Mouse (Mus musculus): Measurements from ENCODE around the gene Arglu1. TPM values are rescaled to one million over a fixed set of nuclear protein-coding genes. Genes with fewer than 3 reads are reported as not detected.

The Arglu1 gene
- polyA plus RNA-seq (2014; fragmentation: Nextera tagmentation; extraction: Ambion mirVana), result 167 and 187 TPM in 2 replicates

- Histone ChIP-seq H3K27me3 (ENCODE audit: control insufficient read depth, insufficient read depth, low read length) (no peaks in the 10 kb centered on the region), H3K36me3 (ENCODE audit: control insufficient read depth, insufficient read depth, low read length) (no peaks in the 10 kb centered on the region), H3K27ac (ENCODE audit: low read depth, low read length) (peak within 1 kb of the TSS; percentile 98), H3K4me1 (ENCODE audit: control insufficient read depth, insufficient read depth, low read length) (peaks cover 35% of the 10 kb centered on the region), H3K9ac (replicated peaks; ENCODE audit: low read depth, low read length) (peak within 1 kb of the TSS; percentile 99), H3K4me3 (ENCODE audit: low read depth, low read length) (peak within 1 kb of the TSS; percentile 87), H3K4me2 (ENCODE audit: low read depth, low read length) (peak within 1 kb of the TSS; percentile 88), H3K9me3 (ENCODE audit: control insufficient read depth, low read length) (no peaks in the 10 kb centered on the region)
- under 1% methylated on average over 78 of the region's 81 CpGs for WGBS
- ATAC-seq (ENCODE audit: low read depth), result peak; percentile 97
Measured at GRCm38 (mm10) chr8:8690146-8691092, at the start of gene Arglu1. Gene Arglu1, minus strand, starts transcription at chr8:8690521.

DNA sequence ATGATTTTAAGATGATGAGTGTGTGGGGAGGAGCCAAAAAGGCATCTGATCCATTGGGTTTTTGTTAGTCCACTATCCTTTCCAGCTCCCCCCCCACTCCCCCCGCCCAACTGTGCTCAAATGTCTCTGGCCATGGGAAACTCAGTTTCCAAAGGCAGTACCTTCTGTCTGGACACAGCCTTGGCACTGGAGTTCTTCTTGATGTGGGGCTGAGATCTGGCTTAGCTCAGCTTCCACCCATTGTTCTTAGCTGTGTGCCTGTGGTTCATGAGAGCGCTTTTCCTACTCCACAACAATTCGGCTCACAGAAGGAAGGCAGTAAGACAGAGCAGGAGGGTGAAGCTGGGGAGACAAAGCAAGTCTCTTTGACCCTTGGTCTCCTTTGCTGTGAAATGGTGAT lies 47.0 kb upstream of the Arglu1 start:
- no peak for ATAC-seq (ENCODE audit: low read depth)
- 73% methylated on average over 3 of the region's 3 CpGs for WGBS
- no peak overlapping the region for H3K9ac ChIP-seq (replicated peaks; ENCODE audit: low read depth, low read length)
- H3K4me3 ChIP-seq (ENCODE audit: low read depth, low read length), result no peak overlapping the region
- H3K27ac ChIP-seq (ENCODE audit: low read depth, low read length), result no peak overlapping the region
- no peaks in the 10 kb centered on the region for H3K9me3 ChIP-seq (ENCODE audit: control insufficient read depth, low read length)
- no peaks in the 10 kb centered on the region for H3K36me3 ChIP-seq (ENCODE audit: control insufficient read depth, insufficient read depth, low read length)
- no peaks in the 10 kb centered on the region for H3K27me3 ChIP-seq (ENCODE audit: control insufficient read depth, insufficient read depth, low read length)
- no peak overlapping the region for H3K4me2 ChIP-seq (ENCODE audit: low read depth, low read length)
- no peaks in the 10 kb centered on the region for H3K4me1 ChIP-seq (ENCODE audit: control insufficient read depth, insufficient read depth, low read length)

DNA sequence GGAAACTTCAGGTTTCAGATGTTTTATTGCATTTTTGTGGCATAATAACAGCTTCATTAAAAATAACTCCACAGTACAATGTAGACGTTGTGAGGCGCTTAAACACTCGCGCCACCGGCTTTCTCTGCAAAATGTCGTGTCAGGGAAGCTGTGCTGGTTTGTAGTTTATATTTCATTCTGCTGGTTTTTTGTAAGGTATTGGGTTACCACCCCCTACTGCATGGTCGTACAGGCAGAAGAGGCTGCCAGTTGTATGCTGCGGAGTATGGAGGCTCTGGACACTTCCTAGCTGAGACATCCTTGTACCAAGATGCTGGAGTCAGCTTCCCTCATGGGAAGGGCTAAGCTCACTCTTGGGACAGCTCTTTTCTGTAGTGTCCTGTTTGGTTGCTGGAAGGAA lies 46.5 kb upstream of the Arglu1 start:
- WGBS, result 84% methylated on average over 8 of the region's 8 CpGs
- no peak for ATAC-seq (ENCODE audit: low read depth)

GRCm38 (mm10) chr8:8733804-8734203 lies 43.5 kb upstream of the Arglu1 start:
- Histone ChIP-seq H3K36me3 (ENCODE audit: control insufficient read depth, insufficient read depth, low read length) (no peaks in the 10 kb centered on the region), H3K27ac (ENCODE audit: low read depth, low read length) (no peak overlapping the region), H3K4me2 (ENCODE audit: low read depth, low read length) (no peak overlapping the region), H3K9me3 (ENCODE audit: control insufficient read depth, low read length) (no peaks in the 10 kb centered on the region), H3K4me1 (ENCODE audit: control insufficient read depth, insufficient read depth, low read length) (no peaks in the 10 kb centered on the region), H3K27me3 (ENCODE audit: control insufficient read depth, insufficient read depth, low read length) (no peaks in the 10 kb centered on the region), H3K4me3 (ENCODE audit: low read depth, low read length) (no peak overlapping the region), H3K9ac (replicated peaks; ENCODE audit: low read depth, low read length) (no peak overlapping the region)
- no peak for ATAC-seq (ENCODE audit: low read depth)
- 40% methylated on average over 4 of the region's 4 CpGs for WGBS

More for the DNA sequence above, 46.5 kb upstream of the Arglu1 start:
- Histone ChIP-seq H3K4me1 (ENCODE audit: control insufficient read depth, insufficient read depth, low read length) (no peaks in the 10 kb centered on the region), H3K9ac (replicated peaks; ENCODE audit: low read depth, low read length) (no peak overlapping the region), H3K27ac (ENCODE audit: low read depth, low read length) (no peak overlapping the region), H3K27me3 (ENCODE audit: control insufficient read depth, insufficient read depth, low read length) (no peaks in the 10 kb centered on the region), H3K9me3 (ENCODE audit: control insufficient read depth, low read length) (no peaks in the 10 kb centered on the region), H3K4me3 (ENCODE audit: low read depth, low read length) (no peak overlapping the region), H3K4me2 (ENCODE audit: low read depth, low read length) (no peak overlapping the region), H3K36me3 (ENCODE audit: control insufficient read depth, insufficient read depth, low read length) (no peaks in the 10 kb centered on the region)

DNA sequence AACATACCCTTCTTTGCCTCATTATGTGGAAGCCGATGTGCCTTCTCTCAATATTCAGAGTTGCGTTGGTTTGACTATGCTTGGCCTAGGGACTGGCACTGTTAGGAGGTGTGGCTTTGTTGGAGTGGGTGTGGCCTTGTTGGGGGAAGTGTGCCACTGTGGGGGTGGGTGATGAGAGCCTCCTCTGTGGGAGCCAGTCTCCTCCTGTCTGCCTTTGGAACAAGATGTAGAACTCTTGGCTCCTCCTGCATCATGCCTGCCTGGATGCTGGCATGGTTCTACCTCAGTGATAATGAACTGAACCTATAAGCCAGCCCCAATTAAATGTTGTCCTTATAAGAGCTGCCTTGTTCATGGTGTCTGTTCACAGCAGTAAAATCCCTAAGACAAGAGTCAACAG lies 38.3 kb upstream of the Arglu1 start:
- 93% methylated on average over 2 of the region's 2 CpGs for WGBS
- Histone ChIP-seq H3K27ac (ENCODE audit: low read depth, low read length) (no peak overlapping the region), H3K4me3 (ENCODE audit: low read depth, low read length) (no peak overlapping the region), H3K4me2 (ENCODE audit: low read depth, low read length) (no peak overlapping the region), H3K9ac (replicated peaks; ENCODE audit: low read depth, low read length) (no peak overlapping the region), H3K9me3 (ENCODE audit: control insufficient read depth, low read length) (no peaks in the 10 kb centered on the region), H3K36me3 (ENCODE audit: control insufficient read depth, insufficient read depth, low read length) (no peaks in the 10 kb centered on the region), H3K4me1 (ENCODE audit: control insufficient read depth, insufficient read depth, low read length) (no peaks in the 10 kb centered on the region), H3K27me3 (ENCODE audit: control insufficient read depth, insufficient read depth, low read length) (no peaks in the 10 kb centered on the region)
- ATAC-seq (ENCODE audit: low read depth), result no peak

GRCm38 (mm10) chr8:8726547-8726946 lies 36.2 kb upstream of the Arglu1 start:
- Histone ChIP-seq H3K27ac (ENCODE audit: low read depth, low read length) (no peak overlapping the region), H3K4me2 (ENCODE audit: low read depth, low read length) (no peak overlapping the region), H3K9ac (replicated peaks; ENCODE audit: low read depth, low read length) (no peak overlapping the region), H3K4me1 (ENCODE audit: control insufficient read depth, insufficient read depth, low read length) (no peaks in the 10 kb centered on the region), H3K9me3 (ENCODE audit: control insufficient read depth, low read length) (no peaks in the 10 kb centered on the region), H3K27me3 (ENCODE audit: control insufficient read depth, insufficient read depth, low read length) (no peaks in the 10 kb centered on the region), H3K4me3 (ENCODE audit: low read depth, low read length) (no peak overlapping the region), H3K36me3 (ENCODE audit: control insufficient read depth, insufficient read depth, low read length) (no peaks in the 10 kb centered on the region)
- WGBS, result 56% methylated on average over 2 of the region's 2 CpGs
- peak; percentile 46; the same call in 1 of the 2 replicates for ATAC-seq (ENCODE audit: low read depth)

DNA sequence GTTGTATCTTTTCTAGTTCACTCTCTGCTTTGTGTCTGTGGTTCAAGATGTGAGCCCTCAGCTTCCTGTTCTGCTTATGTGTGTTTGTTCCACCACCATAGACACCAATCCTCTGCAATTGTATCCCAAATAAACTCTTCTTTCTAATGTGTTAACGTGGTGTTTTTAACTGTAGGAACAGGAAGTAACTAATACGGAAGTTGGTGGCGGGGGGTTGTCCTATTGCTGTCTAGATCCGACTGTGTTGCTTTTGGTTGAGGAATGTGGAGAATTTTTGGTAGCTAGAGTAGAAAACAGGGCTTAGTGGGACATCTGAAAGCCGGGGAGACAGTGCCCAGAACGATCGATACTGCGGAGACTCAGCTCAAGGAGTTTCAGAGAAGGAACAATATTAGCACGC lies 14.5 kb upstream of the Arglu1 start:
- Histone ChIP-seq H3K27ac (ENCODE audit: low read depth, low read length) (no peak overlapping the region), H3K4me3 (ENCODE audit: low read depth, low read length) (no peak overlapping the region), H3K9ac (replicated peaks; ENCODE audit: low read depth, low read length) (no peak overlapping the region), H3K4me2 (ENCODE audit: low read depth, low read length) (no peak overlapping the region), H3K36me3 (ENCODE audit: control insufficient read depth, insufficient read depth, low read length) (no peaks in the 10 kb centered on the region), H3K27me3 (ENCODE audit: control insufficient read depth, insufficient read depth, low read length) (no peaks in the 10 kb centered on the region), H3K4me1 (ENCODE audit: control insufficient read depth, insufficient read depth, low read length) (no peaks in the 10 kb centered on the region), H3K9me3 (ENCODE audit: control insufficient read depth, low read length) (no peaks in the 10 kb centered on the region)
- WGBS, result 84% methylated on average over 9 of the region's 9 CpGs
- no peak for ATAC-seq (ENCODE audit: low read depth)

DNA sequence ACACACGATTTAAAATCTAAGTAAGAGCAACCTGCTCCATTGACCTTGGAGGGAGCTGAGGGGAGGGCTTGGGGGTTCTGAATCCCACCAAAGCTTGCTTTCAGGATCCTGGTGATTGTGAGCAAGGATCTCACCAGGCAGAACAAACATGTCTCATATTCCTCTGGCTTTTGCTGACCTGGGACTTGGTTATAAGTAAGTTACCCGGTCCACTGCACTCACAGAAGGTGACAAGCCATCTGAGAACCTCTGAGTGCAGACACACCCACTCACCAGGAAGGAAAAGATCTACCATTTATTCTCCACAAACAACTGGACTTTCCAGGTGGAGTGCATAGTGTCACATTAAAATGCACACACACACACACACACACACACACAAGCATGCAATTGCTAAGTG lies 13.3 kb upstream of the Arglu1 start:
- H3K9me3 ChIP-seq (ENCODE audit: control insufficient read depth, low read length), result no peaks in the 10 kb centered on the region
- H3K27me3 ChIP-seq (ENCODE audit: control insufficient read depth, insufficient read depth, low read length), result no peaks in the 10 kb centered on the region
- H3K36me3 ChIP-seq (ENCODE audit: control insufficient read depth, insufficient read depth, low read length), result no peaks in the 10 kb centered on the region
- H3K4me3 ChIP-seq (ENCODE audit: low read depth, low read length), result no peak overlapping the region
- no peaks in the 10 kb centered on the region for H3K4me1 ChIP-seq (ENCODE audit: control insufficient read depth, insufficient read depth, low read length)
- 85% methylated on average over 2 of the region's 2 CpGs for WGBS
- ATAC-seq (ENCODE audit: low read depth), result no peak
- H3K27ac ChIP-seq (ENCODE audit: low read depth, low read length), result no peak overlapping the region
- no peak overlapping the region for H3K4me2 ChIP-seq (ENCODE audit: low read depth, low read length)
- no peak overlapping the region for H3K9ac ChIP-seq (replicated peaks; ENCODE audit: low read depth, low read length)

DNA sequence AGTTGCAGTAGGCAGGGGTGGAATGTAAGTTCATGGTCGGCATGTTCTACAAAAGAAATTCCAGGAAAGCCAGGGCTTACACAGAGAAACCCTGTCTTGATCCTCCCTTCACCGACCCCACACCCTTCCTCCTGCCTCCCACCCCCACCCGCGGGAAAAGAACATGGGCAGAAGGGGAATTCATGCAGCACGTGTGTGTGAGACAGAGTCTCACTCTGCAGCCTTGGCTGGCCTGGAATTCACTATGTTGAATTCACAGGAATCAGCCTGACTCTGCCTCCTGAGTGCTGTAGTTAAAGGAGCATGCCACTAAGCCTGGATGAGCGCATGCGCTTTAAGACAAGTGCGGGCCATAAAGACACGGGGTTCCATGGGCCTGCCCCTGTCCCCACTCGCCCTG lies 10.5 kb upstream of the Arglu1 start:
- no peak overlapping the region for H3K27ac ChIP-seq (ENCODE audit: low read depth, low read length)
- H3K9ac ChIP-seq (replicated peaks; ENCODE audit: low read depth, low read length), result no peak overlapping the region
- H3K27me3 ChIP-seq (ENCODE audit: control insufficient read depth, insufficient read depth, low read length), result no peaks in the 10 kb centered on the region
- no peaks in the 10 kb centered on the region for H3K9me3 ChIP-seq (ENCODE audit: control insufficient read depth, low read length)
- H3K4me3 ChIP-seq (ENCODE audit: low read depth, low read length), result no peak overlapping the region
- H3K4me2 ChIP-seq (ENCODE audit: low read depth, low read length), result no peak overlapping the region
- no peaks in the 10 kb centered on the region for H3K4me1 ChIP-seq (ENCODE audit: control insufficient read depth, insufficient read depth, low read length)
- H3K36me3 ChIP-seq (ENCODE audit: control insufficient read depth, insufficient read depth, low read length), result no peaks in the 10 kb centered on the region
- no peak for ATAC-seq (ENCODE audit: low read depth)
- WGBS, result 95% methylated on average over 10 of the region's 10 CpGs

All from neural tube, embryonic 14.5 days (tissue).